In the genomic region with DNA sequence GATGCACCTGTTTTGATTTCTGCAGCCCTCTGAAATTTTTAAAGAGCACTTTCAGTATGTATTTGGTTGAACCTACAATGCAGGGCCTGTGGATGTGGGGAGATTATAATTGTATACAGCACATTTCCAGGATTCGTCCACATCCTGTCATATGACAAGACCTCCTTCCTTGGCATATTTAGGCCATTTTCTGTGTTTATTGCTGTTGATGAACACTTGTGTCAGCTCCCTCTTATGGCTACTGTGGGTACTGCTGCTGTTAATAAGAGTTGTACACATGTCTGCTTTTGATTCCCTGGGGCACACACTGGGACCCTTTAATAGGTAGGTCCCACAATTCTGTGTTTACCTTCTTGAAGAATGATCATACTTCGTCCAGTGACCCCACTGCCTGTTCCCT, we compare ENCODE assay signal across 9 mouse cellular contexts. TPM values are rescaled to one million over a fixed set of nuclear protein-coding genes. Genes with fewer than 3 reads are reported as not detected.
A peak's percentile ranks its signal among the peaks of the same experiment; 100 is the strongest.
DNase-seq lines count a peak whose midpoint lies in the region.
"Had no signal": no experiment of that assay in that cellular context is flagged by ENCODE, and none has a peak within 500 bp of the region (broad histone marks: within the 10 kb centered on the region; RNA-seq: fewer than 3 reads in every experiment).

No protein-coding gene starts in this region.

- peak; percentile 49 to 64 for DNase-seq in heart, adult 18-20 months
- DNase-seq in heart, adult 9 months (ENCODE audit: low spot score in 2 of 2), result no peak
- DNase-seq in right cerebral cortex, adult 18-20 months, result peak; percentile 42
- DNase-seq in right cerebral cortex, postnatal 36 days (ENCODE audit: low spot score in 2 of 2), result no peak
- peak; percentile 65 for DNase-seq in c-Kit-positive CD71-positive TER-119-positive erythroid progenitor cells, embryonic 14.5 days (ENCODE audit: low spot score)
- DNase-seq in lung, postnatal 25 days (ENCODE audit: low spot score), result peak; percentile 70
- no peak for DNase-seq in gastrocnemius, postnatal 4 days (ENCODE audit: low spot score in 2 of 2)
- no peak for DNase-seq in cerebellum, adult 11 months

RNA-seq across cellular contexts. Expression of a gene that starts 22.9 kb away (rescaled TPM):
- 1 to 10 TPM; 6.9 to 8.3 TPM for total RNA-seq in heart, adult 18-20 months (2021)
- 10 to 100 TPM; 20.8 to 22.5 TPM for total RNA-seq in gastrocnemius, postnatal 4 days (2021)

RNA-seq across cellular contexts. Expression of a gene that starts 39.0 kb away (rescaled TPM):
- 1 to 10 TPM; 4.0 to 4.6 TPM for total RNA-seq in heart, adult 18-20 months (2021)
- 1 to 10 TPM; 2.7 to 2.9 TPM for total RNA-seq in gastrocnemius, postnatal 4 days (2021)

RNA-seq across cellular contexts. Expression of a gene that starts 53.6 kb away (rescaled TPM):
- total RNA-seq in heart, adult 18-20 months (2021), result 10 to 100 TPM; 40.8 to 45.8 TPM
- 10 to 100 TPM; 43.4 to 47.7 TPM for total RNA-seq in gastrocnemius, postnatal 4 days (2021)

RNA-seq across cellular contexts. Expression of a gene that starts 56.8 kb away (rescaled TPM):
- not detected for total RNA-seq in heart, adult 18-20 months (2021)
- total RNA-seq in gastrocnemius, postnatal 4 days (2021), result not detected
- total RNA-seq: heart, postnatal 14 days had no signal

Comparison
In these comparisons a context has a peak if more than half of its experiments do, and no peak if none do; other contexts are left out.
1. DNase-seq: peak in heart, adult 18-20 months (2 of 2), right cerebral cortex, adult 18-20 months (single experiment), c-Kit-positive CD71-positive TER-119-positive erythroid progenitor cells, embryonic 14.5 days (single experiment) and lung, postnatal 25 days (single experiment); none in heart, adult 9 months (0 of 2), right cerebral cortex, postnatal 36 days (0 of 2), gastrocnemius, postnatal 4 days (0 of 2) and cerebellum, adult 11 months (single experiment).